Mouse (Mus musculus) monocyte, adult 5-6 weeks (primary cell): Measurements from ENCODE around the gene Psmf1. TPM values are rescaled to one million over a fixed set of nuclear protein-coding genes. Genes with fewer than 3 reads are reported as not detected.

ENCODE experiments used
- total RNA-seq: library from RNA; stranded (forward); fragments of 200-1000, 200-491, 200-594 nt; gene quantifications from 3 replicates; pipeline ENCODE4 v1.2.3, GENCODE M21; 2017

Gene Psmf1
- total RNA-seq, 1 experiment from 2014 or later: 9.7 TPM

Other genes starting within 250 kb of the Psmf1 start
- 3.5 to 27.0 TPM (median 23.8 TPM) in 3 replicates for gene Fkbp1a, start 201.7 kb downstream of the Psmf1 start, total RNA-seq
- 1.0 to 1.5 TPM in 2 of 3 replicates, not detected in the other for gene Sdcbp2, start 171.6 kb downstream of the Psmf1 start, total RNA-seq
- gene Snph, start 111.6 kb downstream of the Psmf1 start, total RNA-seq: not detected in 3 replicates
- gene Rad21l, start 75.7 kb downstream of the Psmf1 start, total RNA-seq: not detected in 3 replicates
- gene Tmem74b, start 42.2 kb downstream of the Psmf1 start, total RNA-seq: not detected in 3 replicates
- gene Rspo4, start 98.7 kb upstream of the Psmf1 start, total RNA-seq: not detected in 3 replicates
- gene Angpt4, start 167.0 kb upstream of the Psmf1 start, total RNA-seq: not detected in 3 replicates
- gene Fam110a, start 236.0 kb upstream of the Psmf1 start, total RNA-seq: 0.64 to 5.5 TPM (median 3.1 TPM) in 3 replicates